Mouse (Mus musculus) neural tube, embryonic 12.5 days (tissue): ENCODE measurements around the gene Actn1. TPM values are rescaled to one million over a fixed set of nuclear protein-coding genes. Genes with fewer than 3 reads are reported as not detected.

Experiments
- ATAC-seq: fragments of 200-750 bp; cut with Nextera tagmentation; 2 replicates; pipeline ENCODE4 v1.8.0; 2017; ENCODE audit warnings: low read depth, mild to moderate bottlenecking, moderate TSS enrichment, moderate library complexity; ENCODE audit not compliant: low FRiP score
- H3K27ac ChIP-seq: fragments of 300-500 bp; sonication (generic); 2 replicates; pipeline ENCODE4 v1.5.1; 2016
- H3K27me3 ChIP-seq: fragments of 300-500 bp; sonication (generic); replicated peaks from 2 replicates; pipeline ENCODE4 v1.6.1; 2016; ENCODE audit warnings: mild to moderate bottlenecking
- H3K36me3 ChIP-seq: fragments of 300-500 bp; sonication (generic); 2 replicates; pipeline ENCODE4 v1.6.1; 2016; ENCODE audit warnings: mild to moderate bottlenecking
- H3K4me1 ChIP-seq: fragments of 300-500 bp; sonication (generic); 2 replicates; pipeline ENCODE4 v1.6.1; 2016
- H3K4me2 ChIP-seq: fragments of 300-500 bp; sonication (generic); replicated peaks from 2 replicates; pipeline ENCODE4 v1.6.1; 2016; ENCODE audit warnings: mild to moderate bottlenecking
- H3K4me3 ChIP-seq: fragments of 300-500 bp; sonication (generic); 2 replicates; pipeline ENCODE4 v1.5.1; 2016
- H3K9ac ChIP-seq: fragments of 300-500 bp; sonication (generic); 2 replicates; pipeline ENCODE4 v1.6.1; 2016; ENCODE audit warnings: mild to moderate bottlenecking
- H3K9me3 ChIP-seq: fragments of 300-500 bp; sonication (generic); 2 replicates; pipeline ENCODE4 v1.6.1; 2016; ENCODE audit warnings: mild to moderate bottlenecking
- WGBS: fragments of 180-500 bp; shearing (Covaris S2); methylation state at CpG from one replicate; pipeline ENCODE4 v1.1.7; 2016; 5-methylcytosine and 5-hydroxymethylcytosine counted together
- polyA plus RNA-seq: library from polyadenylated mRNA; unstranded; fragments of >200 nt; fragmentation: Nextera tagmentation; extraction: Ambion mirVana; gene quantifications from 2 replicates; pipeline ENCODE4 v1.2.1, GENCODE M21; 2016

Gene Actn1
- polyA plus RNA-seq, 1 experiment from 2014 or later: 15.8 TPM

DNA sequence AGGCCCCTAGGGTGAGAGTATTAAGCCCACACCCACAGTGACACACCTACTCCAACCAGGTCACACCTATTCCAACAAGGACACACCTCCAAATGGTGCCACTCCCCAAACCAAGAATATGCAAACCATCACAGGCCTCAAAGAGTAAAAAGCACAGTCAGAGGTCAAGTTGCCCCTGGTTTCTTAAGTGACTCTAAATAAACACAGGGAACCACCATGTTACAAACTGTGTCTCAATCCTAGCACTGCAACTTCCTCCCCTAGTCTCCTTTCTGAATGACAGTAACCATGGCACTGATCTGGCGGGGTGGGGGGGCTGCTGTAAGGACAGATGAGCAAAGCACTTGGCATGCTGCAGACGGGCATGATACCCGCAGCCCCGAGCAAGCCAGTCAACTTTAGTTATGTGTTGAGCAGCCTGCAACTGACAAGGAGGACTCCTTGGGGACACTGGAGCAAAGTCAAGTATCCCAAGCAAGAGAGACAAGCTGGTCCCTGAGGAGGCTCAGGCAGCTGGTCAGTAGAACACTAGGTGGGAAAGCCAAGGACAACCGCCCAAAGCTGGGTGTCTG lies 132.9 kb downstream of the Actn1 start:
- Histone ChIP-seq H3K9ac (no peak overlapping the region), H3K4me3 (no peak overlapping the region), H3K4me2 (no peak overlapping the region), H3K36me3 (0 out of 2 replicates have a peak, but pooled peaks cover 3% of the 10 kb centered on the region), H3K9me3 (no peaks in the 10 kb centered on the region), H3K27ac (no peak overlapping the region), H3K27me3 (no peaks in the 10 kb centered on the region), H3K4me1 (peaks cover 46% of the 10 kb centered on the region)
- ATAC-seq: no peak
- WGBS: 94% methylated on average over 5 of the region's 5 CpGs

GRCm38 (mm10) chr12:80125316-80125715 lies 134.9 kb downstream of the Actn1 start:
- H3K36me3 ChIP-seq: peaks cover 7% of the 10 kb centered on the region; the same call in 1 of the 2 replicates
- H3K27me3 ChIP-seq: no peaks in the 10 kb centered on the region
- ATAC-seq: no peak
- no peak overlapping the region for H3K9ac ChIP-seq
- H3K4me2 ChIP-seq: no peak overlapping the region
- H3K4me1 ChIP-seq: peaks cover 27% of the 10 kb centered on the region
- 95% methylated on average over 5 of the region's 5 CpGs for WGBS
- H3K9me3 ChIP-seq: no peaks in the 10 kb centered on the region
- H3K27ac ChIP-seq: no peak overlapping the region
- no peak overlapping the region for H3K4me3 ChIP-seq

DNA sequence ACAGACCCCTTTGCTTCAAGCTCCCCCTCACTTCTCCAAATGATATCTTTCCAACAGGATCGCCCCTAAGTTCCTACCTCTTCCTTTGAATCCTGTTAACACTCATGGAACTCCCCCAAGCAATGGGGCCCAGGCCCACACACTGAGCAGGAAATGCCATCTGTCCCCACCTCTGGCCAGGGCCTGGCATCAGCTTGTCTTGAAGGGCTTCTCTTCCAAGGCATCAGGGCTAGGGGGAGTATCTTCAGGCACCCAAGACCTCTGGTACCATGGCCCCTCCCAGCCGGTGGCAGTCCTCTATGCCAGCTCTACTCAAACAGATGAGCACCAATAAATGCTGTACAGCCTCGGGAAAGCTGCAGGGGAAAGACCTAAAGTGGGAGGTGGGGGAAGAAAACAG lies 135.4 kb downstream of the Actn1 start:
- H3K36me3 ChIP-seq: peaks cover 12% of the 10 kb centered on the region; the same call in 1 of the 2 replicates
- ATAC-seq: no peak
- H3K27me3 ChIP-seq: no peaks in the 10 kb centered on the region
- H3K9me3 ChIP-seq: no peaks in the 10 kb centered on the region
- no peak overlapping the region for H3K4me2 ChIP-seq
- H3K4me3 ChIP-seq: no peak overlapping the region
- H3K4me1 ChIP-seq: peaks cover 21% of the 10 kb centered on the region
- WGBS: 79% methylated on average over 3 of the region's 3 CpGs
- H3K27ac ChIP-seq: no peak overlapping the region
- no peak overlapping the region for H3K9ac ChIP-seq

DNA sequence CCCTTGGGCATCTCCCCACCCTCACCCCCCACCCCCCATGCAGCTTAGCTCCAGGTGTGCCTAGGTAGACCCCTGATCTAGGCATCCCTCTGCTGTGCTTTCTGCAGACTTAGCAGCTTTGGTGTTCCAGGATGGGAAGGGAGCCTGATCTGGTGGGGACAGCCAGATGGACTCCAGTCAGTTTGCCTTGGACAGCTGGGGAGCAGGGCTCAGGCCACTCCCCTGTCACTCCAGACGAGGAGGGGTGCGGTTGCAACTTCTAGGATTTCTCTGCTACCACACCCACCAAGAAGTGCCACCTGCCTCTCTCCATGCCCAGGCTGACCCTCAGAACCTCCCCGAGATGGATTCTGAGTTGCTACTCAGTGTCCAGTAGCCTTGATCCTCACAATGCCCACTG lies 136.0 kb downstream of the Actn1 start:
- 82% methylated on average over 3 of the region's 3 CpGs for WGBS
- ATAC-seq: no peak
- H3K9me3 ChIP-seq: no peaks in the 10 kb centered on the region
- peaks cover 16% of the 10 kb centered on the region for H3K4me1 ChIP-seq
- H3K9ac ChIP-seq: no peak overlapping the region
- no peak overlapping the region for H3K27ac ChIP-seq
- no peaks in the 10 kb centered on the region for H3K27me3 ChIP-seq
- H3K4me2 ChIP-seq: no peak overlapping the region
- peaks cover 14% of the 10 kb centered on the region; the same call in 1 of the 2 replicates for H3K36me3 ChIP-seq
- no peak overlapping the region for H3K4me3 ChIP-seq

DNA sequence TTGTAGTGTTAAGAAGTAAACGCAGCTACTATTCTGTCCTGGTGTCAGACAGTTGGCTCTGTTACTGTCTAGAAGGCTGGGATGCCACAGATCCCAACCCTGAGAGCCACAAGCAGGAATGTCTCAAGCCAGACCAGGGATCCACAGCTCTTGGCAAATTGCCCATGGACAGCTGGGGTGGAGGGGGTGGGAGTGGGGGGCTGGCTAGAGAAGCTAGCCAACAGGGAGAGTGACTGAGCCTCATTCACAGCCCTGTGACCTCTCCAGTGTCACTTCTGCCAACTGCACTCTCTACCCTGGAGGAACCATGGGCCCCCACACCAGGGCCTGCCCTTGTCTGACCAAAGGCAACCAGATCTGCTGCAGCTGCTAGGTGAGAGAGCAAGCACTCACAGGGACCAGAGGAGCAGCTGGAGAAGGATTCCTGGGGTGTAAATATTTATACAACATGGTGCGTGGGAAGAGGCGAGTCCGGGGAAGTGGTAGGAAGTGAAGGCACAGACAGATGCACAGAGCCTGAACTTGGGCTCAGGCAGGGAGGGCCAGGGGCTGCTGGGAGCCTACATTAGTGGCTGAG lies 136.9 kb downstream of the Actn1 start:
- no peak for ATAC-seq
- Histone ChIP-seq H3K27ac (no peak overlapping the region), H3K4me3 (no peak overlapping the region), H3K27me3 (no peaks in the 10 kb centered on the region), H3K9ac (no peak overlapping the region), H3K4me2 (no peak overlapping the region), H3K36me3 (peaks cover 14% of the 10 kb centered on the region; the same call in 1 of the 2 replicates), H3K4me1 (peaks cover 16% of the 10 kb centered on the region), H3K9me3 (no peaks in the 10 kb centered on the region)
- WGBS: 56% methylated on average over 4 of the region's 4 CpGs

DNA sequence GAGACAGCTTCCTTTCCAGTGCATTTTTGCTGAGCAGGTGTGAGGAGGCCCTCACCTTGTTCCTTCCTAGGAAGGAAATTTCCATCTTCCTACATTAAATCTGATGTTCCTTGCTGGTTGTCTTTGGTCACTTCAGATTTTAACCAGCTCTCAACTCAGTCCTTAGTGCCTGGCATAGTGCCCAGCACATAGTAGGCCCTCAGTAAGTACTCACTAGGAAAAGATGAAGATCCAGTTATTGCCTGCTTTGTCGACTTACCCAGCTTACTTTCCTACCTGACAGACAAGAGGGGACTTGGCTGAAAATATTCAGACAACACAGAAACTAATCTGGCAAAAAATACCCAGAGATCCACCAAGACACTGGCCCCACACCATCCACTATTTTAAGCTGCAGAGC lies 138.7 kb downstream of the Actn1 start:
- H3K9me3 ChIP-seq: no peaks in the 10 kb centered on the region
- no peaks in the 10 kb centered on the region for H3K27me3 ChIP-seq
- no peak overlapping the region for H3K4me3 ChIP-seq
- no peak overlapping the region for H3K9ac ChIP-seq
- no peak for ATAC-seq
- no peak overlapping the region for H3K27ac ChIP-seq
- WGBS: 83% methylated on average over 1 of the region's 1 CpGs
- H3K4me1 ChIP-seq: peaks cover 19% of the 10 kb centered on the region
- H3K4me2 ChIP-seq: no peak overlapping the region
- peaks cover 12% of the 10 kb centered on the region; the same call in 1 of the 2 replicates for H3K36me3 ChIP-seq

- 91% methylated on average over 1 of the region's 1 CpGs for WGBS
- no peak overlapping the region for H3K9ac ChIP-seq
- no peak overlapping the region for H3K27ac ChIP-seq
- peaks cover 25% of the 10 kb centered on the region for H3K4me1 ChIP-seq
- H3K4me3 ChIP-seq: no peak overlapping the region
- no peak for ATAC-seq
- no peak overlapping the region for H3K4me2 ChIP-seq
- H3K36me3 ChIP-seq: peaks cover 11% of the 10 kb centered on the region; the same call in 1 of the 2 replicates
- H3K9me3 ChIP-seq: no peaks in the 10 kb centered on the region
- 0 out of 2 replicates have a peak, but pooled peaks cover 5% of the 10 kb centered on the region for H3K27me3 ChIP-seq
Observed at GRCm38 (mm10) chr12:80118588-80118987, 141.6 kb downstream of the Actn1 start.

Other genes starting within 250 kb of the Actn1 start
- gene Zfp36l1, start 147.4 kb downstream of the Actn1 start, polyA plus RNA-seq: 72.3 and 73.0 TPM in 2 replicates
- gene Dcaf5, start 176.2 kb upstream of the Actn1 start, polyA plus RNA-seq: 23.0 and 23.7 TPM in 2 replicates
- 46.3 and 52.6 TPM in 2 replicates for gene Exd2, start 202.7 kb upstream of the Actn1 start, polyA plus RNA-seq